Mouse (Mus musculus) ES-Bruce4 (cell line): ENCODE data around the gene Prkar2a.

Experiments used
- CTCF ChIP-seq: IDR thresholded peaks from one replicate; pipeline ENCODE4 v1.8.1; 2011; ENCODE audit warnings: low read depth, low read length
- POLR2A ChIP-seq: IDR thresholded peaks from one replicate; pipeline ENCODE4 v1.8.1; 2011; ENCODE audit warnings: low read length; ENCODE audit not compliant: insufficient read depth

DNA sequence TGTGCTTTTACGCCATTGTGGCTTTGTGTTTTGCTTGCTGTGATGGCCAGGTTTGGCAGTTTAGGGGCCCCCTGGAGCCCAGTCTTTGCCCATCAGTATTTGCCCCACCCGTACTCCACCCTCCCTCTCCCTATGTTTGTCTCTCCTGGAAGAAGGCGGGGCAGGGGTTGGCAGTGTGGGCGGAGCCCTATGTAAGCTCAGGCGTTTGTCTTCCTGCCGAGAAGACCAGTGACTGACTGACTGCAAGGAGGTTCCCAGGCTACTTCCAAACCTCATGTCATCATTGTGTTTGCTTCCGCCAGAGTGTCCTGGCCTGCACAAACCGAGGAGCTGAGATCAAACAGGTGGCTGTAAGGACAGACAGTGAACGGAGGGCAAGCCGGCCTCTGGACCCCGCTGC is 106.6 kb downstream of the Prkar2a start:
- TF ChIP-seq CTCF (no peak), POLR2A (no peak)
